Mouse (Mus musculus) intestine, postnatal 0 days (tissue): ENCODE measurements at regions not wholly inside any gene's neighbourhood (a gene's known extent, or its start where the extent isn't known, plus 50 kb on each side); places are given as distances from the start of the nearest gene placed in this dataset.

Experiments used
- ATAC-seq: fragments of 200-750 bp; cut with Nextera tagmentation; 2 replicates; pipeline ENCODE4 v1.8.0; 2017; ENCODE audit warnings: mild to moderate bottlenecking, moderate TSS enrichment, moderate library complexity
- H3K27ac ChIP-seq: fragments of 300-500 bp; sonication (generic); 2 replicates; pipeline ENCODE4 v1.5.1; 2014; ENCODE audit warnings: mild to moderate bottlenecking, low read depth, low read length, moderate library complexity
- H3K27me3 ChIP-seq: fragments of 300-500 bp; sonication (generic); replicated peaks from 2 replicates; pipeline ENCODE4 v1.6.1; 2014; ENCODE audit warnings: low read length, mixed read lengths; ENCODE audit not compliant: control insufficient read depth, insufficient read depth
- H3K36me3 ChIP-seq: fragments of 300-500 bp; sonication (generic); 2 replicates; pipeline ENCODE4 v1.6.1; 2014; ENCODE audit warnings: mild to moderate bottlenecking, moderate library complexity; ENCODE audit not compliant: control insufficient read depth, insufficient read depth
- H3K4me1 ChIP-seq: fragments of 300-500 bp; sonication (generic); replicated peaks from 2 replicates; pipeline ENCODE4 v1.6.1; 2014; ENCODE audit warnings: antibody characterized with exemption, low read length, mixed read lengths; ENCODE audit not compliant: control insufficient read depth, insufficient read depth
- H3K4me2 ChIP-seq: fragments of 300-500 bp; sonication (generic); replicated peaks from 2 replicates; pipeline ENCODE4 v1.6.1; 2014; ENCODE audit warnings: low read depth, mild to moderate bottlenecking, moderate library complexity
- H3K4me3 ChIP-seq: fragments of 300-500 bp; sonication (generic); 2 replicates; pipeline ENCODE4 v1.5.1; 2014; ENCODE audit warnings: low read depth, low read length
- H3K9ac ChIP-seq: fragments of 300-500 bp; sonication (generic); 2 replicates; pipeline ENCODE4 v1.6.1; 2014; ENCODE audit warnings: mild to moderate bottlenecking, low read depth, low read length
- H3K9me3 ChIP-seq: fragments of 300-500 bp; sonication (generic); 2 replicates; pipeline ENCODE4 v1.6.1; 2016; ENCODE audit warnings: mixed run types; ENCODE audit not compliant: control insufficient read depth
- CTCF ChIP-seq: sonication (generic); IDR thresholded peaks from 2 replicates; pipeline ENCODE4 v1.5.1; 2016; ENCODE audit warnings: low read depth, mild to moderate bottlenecking, control low read depth, antibody characterized with exemption, moderate library complexity
- WGBS: fragments of 180-500 bp; shearing (Covaris S2); extraction: QIAGEN DNeasy Blood & Tissue Kit; methylation state at CpG from one replicate; pipeline ENCODE4 v1.1.7; 2014; 5-methylcytosine and 5-hydroxymethylcytosine counted together

GRCm38 (mm10) chr12:29141132-29141531 is 387.1 kb upstream of the Myt1l start:
- H3K9ac ChIP-seq, result no peak overlapping the region
- no peaks in the 10 kb centered on the region for H3K27me3 ChIP-seq
- H3K9me3 ChIP-seq, result no peaks in the 10 kb centered on the region
- ATAC-seq, result no peak
- H3K4me3 ChIP-seq, result no peak overlapping the region
- no peak overlapping the region for H3K27ac ChIP-seq
- H3K4me2 ChIP-seq, result no peak overlapping the region
- 51% methylated on average over 13 of the region's 13 CpGs for WGBS
- no peaks in the 10 kb centered on the region for H3K36me3 ChIP-seq
- TF ChIP-seq CTCF, result no peak
- no peaks in the 10 kb centered on the region for H3K4me1 ChIP-seq

- no peak for TF ChIP-seq CTCF
- 87% methylated on average over 8 of the region's 8 CpGs for WGBS
- H3K9me3 ChIP-seq, result no peaks in the 10 kb centered on the region
Observed at GRCm38 (mm10) chr12:29141855-29142254, 386.3 kb upstream of the Myt1l start.

GRCm38 (mm10) chr12:29143297-29143696 is 384.9 kb upstream of the Myt1l start:
- no peaks in the 10 kb centered on the region for H3K27me3 ChIP-seq
- H3K9ac ChIP-seq, result no peak overlapping the region
- H3K36me3 ChIP-seq, result no peaks in the 10 kb centered on the region
- no peak for TF ChIP-seq CTCF
- H3K27ac ChIP-seq, result no peak overlapping the region
- no peaks in the 10 kb centered on the region for H3K4me1 ChIP-seq
- 58% methylated on average over 8 of the region's 8 CpGs for WGBS
- no peak overlapping the region for H3K4me3 ChIP-seq
- ATAC-seq, result no peak
- no peaks in the 10 kb centered on the region for H3K9me3 ChIP-seq
- H3K4me2 ChIP-seq, result no peak overlapping the region

More at GRCm38 (mm10) chr12:29141855-29142254, 386.3 kb upstream of the Myt1l start:
- Histone ChIP-seq H3K36me3 (no peaks in the 10 kb centered on the region), H3K9ac (no peak overlapping the region), H3K27me3 (no peaks in the 10 kb centered on the region), H3K4me1 (no peaks in the 10 kb centered on the region), H3K4me2 (no peak overlapping the region), H3K4me3 (no peak overlapping the region), H3K27ac (no peak overlapping the region)
- ATAC-seq, result no peak

- Histone ChIP-seq H3K4me1 (no peaks in the 10 kb centered on the region), H3K36me3 (no peaks in the 10 kb centered on the region), H3K27me3 (no peaks in the 10 kb centered on the region), H3K4me3 (no peak overlapping the region), H3K9ac (no peak overlapping the region), H3K27ac (no peak overlapping the region), H3K9me3 (no peaks in the 10 kb centered on the region), H3K4me2 (no peak overlapping the region)
- no peak for TF ChIP-seq CTCF
- WGBS, result 86% methylated on average over 1 of the region's 1 CpGs
- no peak for ATAC-seq
Observed at GRCm38 (mm10) chr12:29160920-29161319, 367.3 kb upstream of the Myt1l start.

GRCm38 (mm10) chr12:29161546-29161945 is 366.6 kb upstream of the Myt1l start:
- Histone ChIP-seq H3K4me1 (no peaks in the 10 kb centered on the region), H3K36me3 (no peaks in the 10 kb centered on the region), H3K27me3 (no peaks in the 10 kb centered on the region), H3K27ac (no peak overlapping the region), H3K4me3 (no peak overlapping the region), H3K9me3 (no peaks in the 10 kb centered on the region), H3K4me2 (no peak overlapping the region), H3K9ac (no peak overlapping the region)
- WGBS, result 24% methylated on average over 2 of the region's 2 CpGs
- TF ChIP-seq CTCF, result no peak
- no peak for ATAC-seq

- ATAC-seq, result no peak
Observed at GRCm38 (mm10) chr12:29164701-29165100, 363.5 kb upstream of the Myt1l start.

GRCm38 (mm10) chr12:29166316-29166715 is 361.9 kb upstream of the Myt1l start:
- ATAC-seq, result no peak
- no peak overlapping the region for H3K27ac ChIP-seq
- no peak overlapping the region for H3K4me2 ChIP-seq
- peak; percentile 16; the same call in 1 of the 2 replicates for TF ChIP-seq CTCF
- H3K36me3 ChIP-seq, result no peaks in the 10 kb centered on the region
- H3K9ac ChIP-seq, result no peak overlapping the region
- no peaks in the 10 kb centered on the region for H3K4me1 ChIP-seq
- H3K9me3 ChIP-seq, result no peaks in the 10 kb centered on the region
- WGBS, result 51% methylated on average over 2 of the region's 2 CpGs
- no peaks in the 10 kb centered on the region for H3K27me3 ChIP-seq
- H3K4me3 ChIP-seq, result no peak overlapping the region

More at GRCm38 (mm10) chr12:29164701-29165100, 363.5 kb upstream of the Myt1l start:
- no peak overlapping the region for H3K27ac ChIP-seq
- H3K4me2 ChIP-seq, result no peak overlapping the region
- H3K9ac ChIP-seq, result no peak overlapping the region
- no peak overlapping the region for H3K4me3 ChIP-seq
- no peaks in the 10 kb centered on the region for H3K36me3 ChIP-seq
- H3K4me1 ChIP-seq, result no peaks in the 10 kb centered on the region
- H3K9me3 ChIP-seq, result no peaks in the 10 kb centered on the region
- WGBS, result 79% methylated on average over 2 of the region's 2 CpGs
- TF ChIP-seq CTCF, result no peak
- no peaks in the 10 kb centered on the region for H3K27me3 ChIP-seq
